Mouse (Mus musculus): ENCODE results near the gene Pm20d1.
A peak's percentile ranks its signal among the peaks of the same experiment; 100 is the strongest.
"Not testable (repeated sequence)": the region's sequence is repeated elsewhere in the genome, so short reads cannot be mapped to it uniquely, and the experiment has no call there.

Gene Pm20d1

GRCm38 (mm10) chr1:131794591-131794990 lies 2.6 kb upstream of the Pm20d1 start:
- no peak for DNase-seq (ENCODE audit: low read depth in 2 of 2, low spot score in 2 of 2)

- no peak for DNase-seq (ENCODE audit: low read depth in 2 of 2, low spot score in 2 of 2)
Observed at GRCm38 (mm10) chr1:131795171-131795570, 2.0 kb upstream of the Pm20d1 start.

- no peak for DNase-seq (ENCODE audit: low read depth in 2 of 2, low spot score in 2 of 2)
Observed at GRCm38 (mm10) chr1:131800001-131800400, 2.8 kb downstream of the Pm20d1 start.

- no peak for DNase-seq (ENCODE audit: low read depth in 2 of 2, low spot score in 2 of 2)
Observed at GRCm38 (mm10) chr1:131801071-131801470, 3.9 kb downstream of the Pm20d1 start.

- DNase-seq (ENCODE audit: low read depth in 2 of 2, low spot score in 2 of 2), result no peak
Observed at GRCm38 (mm10) chr1:131802652-131803051, 5.5 kb downstream of the Pm20d1 start.

- no peak for DNase-seq (ENCODE audit: low read depth in 2 of 2, low spot score in 2 of 2)
Observed at GRCm38 (mm10) chr1:131804166-131804565, 7.0 kb downstream of the Pm20d1 start.

GRCm38 (mm10) chr1:131808986-131809385 lies 11.8 kb downstream of the Pm20d1 start:
- DNase-seq (ENCODE audit: low read depth in 2 of 2, low spot score in 2 of 2), result no peak

- DNase-seq (ENCODE audit: low read depth in 2 of 2, low spot score in 2 of 2), result no peak
Observed at GRCm38 (mm10) chr1:131809651-131810050, 12.5 kb downstream of the Pm20d1 start.

GRCm38 (mm10) chr1:131811393-131811792 lies 14.2 kb downstream of the Pm20d1 start:
- no peak for DNase-seq (ENCODE audit: low read depth in 2 of 2, low spot score in 2 of 2)

GRCm38 (mm10) chr1:131812006-131812405 lies 14.8 kb downstream of the Pm20d1 start:
- no peak for DNase-seq (ENCODE audit: low read depth in 2 of 2, low spot score in 2 of 2)

GRCm38 (mm10) chr1:131812631-131813295 lies 15.6 kb downstream of the Pm20d1 start:
- no peak for DNase-seq (ENCODE audit: low read depth in 2 of 2, low spot score in 2 of 2)

GRCm38 (mm10) chr1:131813731-131814130 lies 16.6 kb downstream of the Pm20d1 start:
- DNase-seq (ENCODE audit: low read depth in 2 of 2, low spot score in 2 of 2), result no peak

GRCm38 (mm10) chr1:131814191-131814590 lies 17.0 kb downstream of the Pm20d1 start:
- no peak for DNase-seq (ENCODE audit: low read depth in 2 of 2, low spot score in 2 of 2)

GRCm38 (mm10) chr1:131816886-131817285 lies 19.7 kb downstream of the Pm20d1 start:
- DNase-seq (ENCODE audit: low read depth in 2 of 2, low spot score in 2 of 2), result no peak

GRCm38 (mm10) chr1:131820353-131820752 lies 23.2 kb downstream of the Pm20d1 start:
- DNase-seq (ENCODE audit: low read depth in 2 of 2, low spot score in 2 of 2), result not testable (repeated sequence)

- no peak for DNase-seq (ENCODE audit: low read depth in 2 of 2, low spot score in 2 of 2)
Observed at GRCm38 (mm10) chr1:131820887-131821328, 23.7 kb downstream of the Pm20d1 start.

GRCm38 (mm10) chr1:131822292-131822691 lies 25.1 kb downstream of the Pm20d1 start:
- DNase-seq (ENCODE audit: low read depth in 2 of 2, low spot score in 2 of 2), result no peak

GRCm38 (mm10) chr1:131822856-131823492 lies 25.8 kb downstream of the Pm20d1 start:
- DNase-seq (ENCODE audit: low read depth in 2 of 2, low spot score in 2 of 2), result no peak

GRCm38 (mm10) chr1:131823563-131823962 lies 26.4 kb downstream of the Pm20d1 start:
- DNase-seq (ENCODE audit: low read depth in 2 of 2, low spot score in 2 of 2), result no peak

- no peak for DNase-seq (ENCODE audit: low read depth in 2 of 2, low spot score in 2 of 2)
Observed at GRCm38 (mm10) chr1:131824528-131825181, 27.5 kb downstream of the Pm20d1 start.

GRCm38 (mm10) chr1:131827207-131827786 lies 30.1 kb downstream of the Pm20d1 start, which contains the start of gene Slc41a1:
Gene Slc41a1, plus strand, starts transcription at chr1:131827493.
- DNase-seq (ENCODE audit: low read depth in 2 of 2, low spot score in 2 of 2), result peak; percentile 23 to 28

- peak; percentile 90 to 95 for DNase-seq (ENCODE audit: low read depth in 2 of 2, low spot score in 2 of 2)
Observed at GRCm38 (mm10) chr1:131827787-131828258, 30.6 kb downstream of the Pm20d1 start.

Data from CD8-positive naive resting alpha-beta T cell, adult 2 months (primary cell).